Mouse (Mus musculus): ENCODE measurements around the gene Nav2.

- TF ChIP-seq MAX (IDR thresholded peaks at IDR 0.05; ENCODE audit: low read length) = no peak
- no peak for TF ChIP-seq CTCF (IDR thresholded peaks at IDR 0.05 in 2 of 3, conservative IDR thresholded peaks at IDR 0.05 in 1 of 3; ENCODE audit: control insufficient read depth in 1 of 3, insufficient read depth in 1 of 3, low read depth in 2 of 3, low read length in 3 of 3, poor library complexity in 1 of 3, severe bottlenecking in 1 of 3)
- no peak for TF ChIP-seq EP300 (IDR thresholded peaks at IDR 0.05; ENCODE audit: low read depth in 1 of 2, low read length in 2 of 2)
- TF ChIP-seq TCF12 (IDR thresholded peaks at IDR 0.05; ENCODE audit: low read depth, low read length) = no peak
- TF ChIP-seq ZC3H11A (IDR thresholded peaks at IDR 0.05; ENCODE audit: low read depth, low read length) = no peak
- TF ChIP-seq GATA1 (IDR thresholded peaks at IDR 0.05; ENCODE audit: low read depth, low read length) = no peak
- TF ChIP-seq MAZ (IDR thresholded peaks at IDR 0.05; ENCODE audit: low read depth, low read length) = no peak
- no peak for TF ChIP-seq CHD2 (IDR thresholded peaks at IDR 0.05; ENCODE audit: low read length)
- TF ChIP-seq RCOR1 (IDR thresholded peaks at IDR 0.05; ENCODE audit: low read depth, low read length) = no peak
- TF ChIP-seq ZNF384 (IDR thresholded peaks at IDR 0.05; ENCODE audit: low read depth, low read length) = no peak
- no peak for TF ChIP-seq POLR2A (IDR thresholded peaks at IDR 0.05; ENCODE audit: control insufficient read depth in 1 of 2, insufficient read depth in 1 of 2, low read depth in 1 of 2, low read length in 2 of 2, poor library complexity in 1 of 2)
These were observed 211.4 kb downstream of the Nav2 start for GRCm38 (mm10) chr7:49119794-49120487.

Data from MEL (cell line).